Mouse (Mus musculus): ENCODE data around the gene Zfp335.
A peak's percentile ranks its signal among the peaks of the same experiment; 100 is the strongest.
"Not testable (repeated sequence)": the region's sequence is repeated elsewhere in the genome, so short reads cannot be mapped to it uniquely, and the experiment has no call there.

Gene Zfp335

DNA sequence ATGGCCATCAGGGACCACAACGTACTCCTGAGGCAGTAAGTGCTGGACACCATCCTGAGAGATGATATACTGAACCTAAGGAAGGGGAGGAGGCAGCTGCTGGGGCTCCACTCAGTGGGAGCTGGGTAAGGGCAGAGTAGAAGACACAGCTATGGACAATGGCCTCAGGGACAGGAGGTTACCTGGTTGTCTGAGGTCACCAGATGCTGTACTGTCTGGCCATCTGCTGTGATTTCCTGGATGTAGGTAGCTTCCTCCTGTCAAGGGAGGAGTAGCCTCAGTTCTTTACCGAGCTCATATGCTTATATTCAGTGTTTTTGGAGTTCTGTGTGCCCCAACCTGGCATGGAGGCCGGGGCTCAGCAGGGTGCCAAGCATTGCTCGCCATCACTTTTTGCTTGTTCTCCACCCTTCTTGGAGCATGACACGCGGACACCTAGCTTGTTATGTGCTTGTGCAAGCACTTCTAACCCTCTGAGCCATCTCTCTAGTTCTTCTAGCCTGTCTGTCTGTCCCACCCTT, 18.8 kb downstream of the Zfp335 start:
- DNase-seq = no peak

GRCm38 (mm10) chr2:164891908-164892695, 19.5 kb downstream of the Zfp335 start:
- DNase-seq = no peak

- no peak for DNase-seq
Measured at GRCm38 (mm10) chr2:164891056-164891834, 20.3 kb downstream of the Zfp335 start.

DNA sequence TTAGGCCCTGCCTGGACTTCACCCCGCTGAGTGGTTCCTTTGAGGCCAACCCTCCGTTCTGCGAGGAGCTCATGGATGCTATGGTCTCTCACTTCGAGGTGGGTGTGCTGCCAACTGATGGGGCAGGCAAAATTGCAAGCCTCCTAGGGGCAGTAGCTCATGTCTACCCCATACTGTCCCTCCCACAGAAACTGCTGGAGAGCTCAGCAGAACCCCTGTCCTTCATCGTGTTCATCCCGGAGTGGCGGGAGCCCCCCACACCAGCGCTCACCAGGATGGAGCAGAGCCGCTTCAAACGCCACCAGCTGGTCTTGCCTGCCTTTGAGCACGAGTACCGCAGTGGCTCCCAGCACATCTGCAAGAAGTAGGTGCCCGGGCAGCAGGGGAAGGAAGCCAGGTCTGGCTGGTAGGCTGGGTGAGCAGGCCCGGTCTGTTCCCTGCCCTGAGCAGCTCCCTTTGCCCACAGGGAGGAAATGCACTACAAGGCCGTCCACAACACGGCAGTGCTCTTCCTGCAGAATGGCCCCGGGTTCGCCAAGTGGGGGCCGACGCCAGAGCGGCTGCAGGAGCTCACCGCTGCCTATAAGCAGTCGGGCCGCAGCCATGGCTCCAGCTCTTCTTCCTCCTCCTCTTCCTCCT, 21.0 kb downstream of the Zfp335 start:
- DNase-seq = no peak

DNA sequence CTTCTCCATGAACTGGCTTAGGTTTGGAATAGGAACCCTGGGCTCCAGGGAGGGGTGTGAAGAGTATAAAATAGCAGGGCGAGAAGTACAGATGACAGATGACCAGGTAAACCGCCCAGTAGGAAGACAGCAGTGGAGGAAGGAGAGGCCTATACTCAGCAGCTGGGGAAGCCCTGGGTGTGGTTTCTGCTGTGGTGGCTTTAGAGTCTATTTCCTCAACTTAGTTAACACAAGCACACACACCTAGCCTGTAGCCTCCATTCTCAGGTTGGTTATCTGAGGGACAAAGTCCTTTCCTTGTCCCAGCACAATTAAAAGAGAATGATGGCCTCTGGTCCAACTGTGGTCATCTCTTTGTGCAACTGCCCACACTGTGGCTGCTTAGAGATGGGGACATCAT, 21.6 kb downstream of the Zfp335 start:
- DNase-seq = no peak

DNA sequence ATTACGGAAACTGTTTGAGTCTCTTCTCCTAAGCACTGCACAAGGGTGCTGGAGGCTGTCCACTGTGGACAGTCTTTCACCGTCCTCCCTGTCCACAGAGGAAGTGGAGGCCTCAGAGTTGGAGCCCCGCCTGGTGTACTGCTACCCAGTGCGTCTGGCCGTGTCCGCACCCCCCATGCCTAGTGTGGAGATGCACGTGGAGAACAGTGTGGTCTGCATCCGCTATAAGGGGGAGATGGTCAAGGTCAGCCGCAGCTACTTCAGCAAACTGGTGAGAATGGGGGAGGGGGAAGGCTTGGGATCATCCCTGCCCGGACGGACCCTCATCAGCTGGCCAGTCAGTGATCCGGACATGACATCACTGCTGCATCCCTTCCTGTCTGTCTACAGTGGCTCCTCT, 22.6 kb downstream of the Zfp335 start:
- DNase-seq = no peak

DNA sequence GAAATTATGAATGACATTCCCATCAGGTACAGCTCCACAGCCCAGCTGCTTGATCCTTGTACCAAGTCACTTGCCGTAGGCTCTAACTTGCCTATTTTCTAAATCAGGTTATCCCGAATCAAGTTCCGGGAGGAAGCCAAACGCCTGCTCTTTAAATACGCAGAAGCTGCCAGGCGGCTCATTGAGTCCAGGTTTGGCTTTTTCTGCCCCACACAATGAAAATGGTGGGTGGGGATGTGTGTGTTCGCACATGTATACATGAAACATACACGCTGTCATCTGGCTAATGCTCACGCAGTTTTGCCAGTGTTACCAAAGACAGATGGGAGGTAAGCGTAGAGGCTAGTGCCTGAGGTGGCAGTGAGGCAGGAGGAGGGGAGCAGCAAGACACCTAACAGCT, 24.9 kb downstream of the Zfp335 start:
- no peak for DNase-seq

- no peak for DNase-seq
Measured at GRCm38 (mm10) chr2:164885788-164886187, 25.8 kb downstream of the Zfp335 start.

DNA sequence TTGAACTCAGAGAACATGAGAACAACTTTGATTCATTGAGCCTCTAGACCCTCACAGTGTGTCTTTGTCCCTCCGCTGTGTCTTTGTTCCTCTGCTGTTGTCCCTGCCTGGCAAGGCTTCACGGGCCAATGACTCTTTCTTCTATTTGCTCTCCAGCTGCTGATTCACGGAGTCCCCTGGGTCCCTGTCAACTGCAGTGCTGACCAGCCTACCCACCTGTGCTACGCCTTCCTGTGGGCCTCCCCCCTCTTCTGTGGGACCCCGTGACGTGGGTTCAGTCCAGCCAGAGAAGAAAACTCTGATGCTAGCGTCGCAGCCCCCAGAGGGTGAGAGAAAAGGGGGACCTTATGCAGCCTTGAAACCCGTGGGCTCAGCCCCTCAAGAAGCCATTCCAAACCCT, 28.9 kb downstream of the Zfp335 start:
- peak; percentile 46 to 61 for DNase-seq

GRCm38 (mm10) chr2:164879568-164880277, 31.8 kb downstream of the Zfp335 start:
- peak; percentile 91 to 92 for DNase-seq

- peak; percentile 88 to 94 for DNase-seq
Measured at GRCm38 (mm10) chr2:164879228-164879567, 32.4 kb downstream of the Zfp335 start, which contains the start of gene Pcif1. Gene Pcif1 (plus strand): TSS chr2:164879304.

DNA sequence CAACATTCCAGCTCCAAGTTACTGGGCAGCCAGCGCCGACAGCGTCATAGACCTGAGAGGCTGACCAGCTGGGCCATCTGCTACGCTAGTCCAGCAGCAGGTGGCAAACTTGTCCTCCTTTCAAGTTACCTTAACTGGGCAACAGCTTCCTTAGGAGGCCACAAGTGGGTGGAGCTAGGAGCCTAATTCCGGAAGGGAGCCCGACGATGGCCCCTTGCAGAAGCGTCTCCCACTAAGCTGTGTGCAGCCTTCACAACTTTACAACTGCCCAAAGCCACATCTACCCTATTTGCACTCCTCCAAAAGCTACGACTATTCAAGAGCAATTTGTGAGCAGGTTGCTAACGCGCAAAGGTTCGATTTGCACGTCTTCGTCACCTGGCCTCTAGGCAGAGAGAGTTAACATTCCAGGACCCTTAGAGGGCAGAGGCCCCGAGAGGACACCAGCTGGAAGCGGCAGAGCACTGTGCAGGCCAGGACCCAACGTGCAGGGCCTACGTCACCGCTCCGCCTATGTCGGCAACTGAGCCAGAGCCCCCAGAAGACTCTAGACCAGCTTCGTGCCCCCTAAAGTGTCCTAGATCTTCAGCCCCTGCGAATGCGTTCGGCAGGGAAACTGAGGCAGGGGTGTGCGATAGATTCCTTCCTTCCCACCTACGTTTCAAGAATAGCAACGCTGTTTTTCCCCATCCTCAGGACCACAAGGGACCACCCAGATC, 32.9 kb downstream of the Zfp335 start:
- DNase-seq = peak; percentile 50 to 53

DNA sequence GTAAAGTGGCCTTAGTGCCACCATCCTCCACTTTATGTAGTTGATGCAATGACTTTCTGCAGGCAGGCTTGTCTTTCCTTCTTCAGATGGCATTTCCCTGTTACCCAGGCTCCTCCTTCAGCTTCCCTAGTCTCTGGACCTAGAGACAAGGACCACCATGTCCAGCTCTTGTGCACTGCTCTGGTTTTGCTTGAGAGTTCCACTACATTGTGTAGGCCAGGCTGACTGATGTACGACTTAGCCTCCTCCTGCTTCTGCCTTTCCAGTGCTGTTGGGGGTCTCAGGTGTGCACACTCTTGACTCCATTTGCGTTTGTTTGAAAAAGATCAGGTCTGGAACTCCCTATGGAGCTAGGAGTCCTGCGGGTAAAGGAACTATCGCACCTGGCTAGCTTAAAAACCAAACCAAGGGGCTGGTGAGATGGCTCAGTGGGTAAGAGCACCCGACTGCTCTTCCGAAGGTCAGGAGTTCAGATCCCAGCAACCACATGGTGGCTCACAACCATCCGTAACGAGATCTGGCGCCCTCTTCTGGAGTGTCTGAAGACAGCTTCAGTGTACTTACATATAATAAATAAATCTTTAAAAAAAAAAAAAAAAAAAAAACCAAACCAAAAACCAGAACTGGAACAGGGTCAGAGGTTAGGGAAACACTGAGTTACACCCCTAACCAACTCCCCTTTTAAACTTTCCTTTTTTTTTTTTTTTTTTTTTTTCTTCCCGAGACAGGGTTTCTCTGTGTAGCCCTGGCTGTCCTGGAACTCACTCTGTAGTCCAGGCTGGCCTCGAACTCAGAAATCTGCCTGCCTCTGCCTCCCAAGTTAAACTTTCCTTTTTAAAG, 34.0 kb downstream of the Zfp335 start:
- not testable (repeated sequence) for DNase-seq

- DNase-seq = not testable (repeated sequence)
Measured at GRCm38 (mm10) chr2:164875648-164876047, 35.9 kb downstream of the Zfp335 start.

DNA sequence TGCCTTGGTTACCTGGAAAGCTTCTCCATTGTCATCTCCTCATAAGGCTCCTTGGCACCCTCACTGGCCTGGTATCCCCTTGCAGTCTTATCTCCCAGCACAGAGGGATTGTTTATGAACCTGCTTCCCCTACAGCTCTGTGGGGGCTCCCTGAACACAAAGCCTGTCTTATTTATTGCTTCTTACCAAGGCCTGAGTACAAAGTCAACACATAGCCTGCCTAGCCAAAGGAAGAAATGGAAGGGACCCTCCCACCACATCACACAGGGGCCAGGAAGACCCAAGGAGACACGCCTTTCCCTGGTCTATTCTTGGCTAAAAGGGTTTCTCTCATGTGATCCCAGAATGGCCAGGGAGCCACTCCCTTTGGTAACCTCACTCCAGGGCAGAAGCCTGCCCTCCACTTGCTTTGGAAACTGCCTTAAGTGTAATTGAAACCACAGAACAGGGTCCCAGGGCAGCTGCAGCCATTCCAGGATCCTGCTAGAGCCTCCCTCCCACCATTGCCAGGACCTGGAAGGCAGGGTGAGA, 37.3 kb downstream of the Zfp335 start:
- no peak for DNase-seq

- DNase-seq = no peak
Measured at GRCm38 (mm10) chr2:164873621-164874020, 37.9 kb downstream of the Zfp335 start.

- no peak for DNase-seq
Measured at GRCm38 (mm10) chr2:164871602-164872303, 39.8 kb downstream of the Zfp335 start.

DNA sequence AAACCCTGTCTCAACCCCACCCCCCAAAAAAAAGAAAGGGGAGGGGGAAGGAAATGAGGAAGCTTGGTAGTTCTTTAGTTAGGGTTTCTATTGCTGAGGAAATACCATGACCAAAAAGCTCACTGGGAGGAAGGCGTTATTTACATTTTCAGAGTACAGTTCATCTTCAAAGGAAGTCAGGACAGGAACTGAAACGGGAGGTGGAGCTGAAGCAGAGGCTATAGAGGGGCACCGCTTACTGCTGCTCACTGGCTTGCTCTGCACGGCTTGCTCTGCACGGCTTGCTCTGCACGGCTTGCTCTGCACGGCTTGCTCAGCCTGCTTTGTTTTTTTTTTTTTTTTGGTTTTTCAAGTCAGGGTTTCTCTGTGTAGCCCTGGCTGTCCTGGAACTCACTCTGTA, 43.1 kb downstream of the Zfp335 start:
- DNase-seq = peak in 1 of 2 experiments; percentile 53

DNA sequence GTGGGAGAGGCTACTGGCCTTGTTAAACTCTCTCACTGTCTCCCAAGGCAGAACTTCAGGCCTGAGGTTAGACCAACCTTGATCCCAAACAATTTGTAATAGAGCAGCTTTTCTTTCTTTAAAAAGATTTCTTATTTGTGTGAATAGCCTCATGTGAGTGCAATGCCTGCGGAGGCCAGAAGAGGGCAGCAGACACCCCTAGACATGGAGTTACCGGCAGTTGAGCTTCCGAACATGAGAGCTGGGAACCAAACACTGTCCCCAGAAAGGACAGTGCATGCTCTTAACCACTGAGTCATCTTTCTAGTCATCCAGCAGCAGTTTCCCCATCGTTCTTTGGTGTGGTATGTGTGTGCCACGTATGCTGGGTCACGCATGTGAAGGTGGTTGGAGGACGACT, 44.0 kb downstream of the Zfp335 start:
- DNase-seq = no peak

All from spleen, adult 18-20 months (tissue).